In the genomic region with DNA sequence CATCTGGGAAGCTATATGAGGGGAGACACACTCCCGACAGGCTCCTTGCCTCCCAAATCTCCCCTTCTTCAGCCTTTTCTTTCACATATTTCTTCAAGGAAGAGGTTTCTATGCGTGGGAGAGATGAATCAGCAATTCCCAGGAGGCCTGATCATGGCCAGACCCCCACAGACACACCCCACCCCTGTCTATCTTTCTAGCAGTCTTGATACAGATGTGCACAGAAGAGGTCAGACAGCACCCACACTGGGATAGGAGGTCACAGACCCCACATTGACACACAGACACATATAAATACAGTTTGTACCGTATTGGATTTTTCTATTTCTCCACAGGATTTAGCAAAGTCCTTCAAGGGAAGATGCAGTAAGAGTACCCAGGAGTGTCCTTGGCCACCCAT, we compare ENCODE assay signal across 19 mouse cellular contexts. TPM values are rescaled to one million over a fixed set of nuclear protein-coding genes. Genes with fewer than 3 reads are reported as not detected.
A peak's percentile ranks its signal among the peaks of the same experiment; 100 is the strongest.
DNase-seq lines count a peak whose midpoint lies in the region; ATAC-seq and TF ChIP-seq lines count a peak whose summit lies in the region.
"Had no signal": no experiment of that assay in that cellular context is flagged by ENCODE, and none has a peak within 500 bp of the region (broad histone marks: within the 10 kb centered on the region; RNA-seq: fewer than 3 reads in every experiment).

No protein-coding gene starts in this region.

- H3ac ChIP-seq in myocyte (ENCODE audit: control insufficient read depth, insufficient read length): no peak overlapping the region

- 41% methylated on average over 3 of the region's 3 CpGs for WGBS in liver, embryonic 12.5 days (ENCODE audit: insufficient replicate concordance)
- 45% methylated on average over 3 of the region's 3 CpGs for WGBS in liver, embryonic 13.5 days (ENCODE audit: insufficient replicate concordance)

- H3K27ac ChIP-seq in liver, embryonic 12.5 days: peak overlapping the region; percentile 64
- 0 out of 2 replicates have a peak overlapping the region, but pooled peaks have one; percentile 17 for H3K27ac ChIP-seq in ES-Bruce4 (ENCODE audit: insufficient read depth, low read length)
- peak overlapping the region; percentile 34; the same call in 1 of the 2 replicates for H3K27ac ChIP-seq in liver, embryonic 13.5 days
- H3K27ac ChIP-seq: embryonic facial prominence, embryonic 12.5 days; forebrain, embryonic 12.5 days; heart, embryonic 13.5 days; hindbrain, embryonic 12.5 days; hindbrain, postnatal 0 days had no signal

- H3K36me3 ChIP-seq in liver, embryonic 12.5 days: peaks cover 22% of the 10 kb centered on the region
- H3K36me3 ChIP-seq in ES-Bruce4 (ENCODE audit: control insufficient read depth, insufficient read depth, low read length, poor library complexity, severe bottlenecking) (peaks cover 28% of the 10 kb centered on the region), myocyte (ENCODE audit: control insufficient read depth, insufficient read depth) (no peaks in the 10 kb centered on the region)
- H3K36me3 ChIP-seq in liver, embryonic 13.5 days: peaks cover 22% of the 10 kb centered on the region

- no peaks in the 10 kb centered on the region for H3K27me3 ChIP-seq in liver, embryonic 12.5 days (replicated peaks)
- no peaks in the 10 kb centered on the region for H3K27me3 ChIP-seq in ES-Bruce4 (ENCODE audit: control insufficient read depth, insufficient read depth, low read length, poor library complexity, severe bottlenecking)
- H3K27me3 ChIP-seq in liver, embryonic 13.5 days: no peaks in the 10 kb centered on the region
- H3K27me3 ChIP-seq in myocyte (ENCODE audit: control insufficient read depth, insufficient read depth, insufficient read length): no peaks in the 10 kb centered on the region
- H3K27me3 ChIP-seq: CH12.LX; embryonic facial prominence, embryonic 12.5 days; forebrain, embryonic 12.5 days; heart, embryonic 13.5 days; hindbrain, embryonic 12.5 days had no signal

- TF ChIP-seq POLR2A in ES-Bruce4 (IDR thresholded peaks at IDR 0.05; ENCODE audit: insufficient read depth, low read length) (no peak), myocyte (IDR thresholded peaks at IDR 0.05; ENCODE audit: insufficient read length, low read depth) (no peak)

- peaks cover 11% of the 10 kb centered on the region for H3K79me2 ChIP-seq in myocyte (ENCODE audit: control insufficient read depth, insufficient read depth)

- peak; percentile 78 for ATAC-seq in liver, embryonic 12.5 days
- ATAC-seq in liver, embryonic 13.5 days (ENCODE audit: low read depth): no peak
- ATAC-seq: forebrain, embryonic 16.5 days; hindbrain, postnatal 0 days had no signal

- H3K4me3 ChIP-seq in liver, embryonic 12.5 days: no peak overlapping the region
- H3K4me3 ChIP-seq in ES-Bruce4 (ENCODE audit: low read depth, low read length) (no peak overlapping the region), myocyte (no peak overlapping the region)
- no peak overlapping the region for H3K4me3 ChIP-seq in liver, embryonic 13.5 days (replicated peaks)
- H3K4me3 ChIP-seq: embryonic facial prominence, embryonic 12.5 days; forebrain, embryonic 12.5 days; heart, embryonic 13.5 days; hindbrain, embryonic 12.5 days had no signal

- H3K4me1 ChIP-seq in liver, embryonic 12.5 days: peaks cover 28% of the 10 kb centered on the region
- H3K4me1 ChIP-seq in ES-Bruce4 (ENCODE audit: control insufficient read depth, insufficient read depth, low read length): peaks cover 9% of the 10 kb centered on the region
- H3K4me1 ChIP-seq in liver, embryonic 13.5 days (replicated peaks): peaks cover 34% of the 10 kb centered on the region
- H3K4me1 ChIP-seq: forebrain, embryonic 12.5 days; hindbrain, embryonic 12.5 days had no signal

- peak overlapping the region; percentile 34 for H3K4me2 ChIP-seq in liver, embryonic 12.5 days
- H3K4me2 ChIP-seq in liver, embryonic 13.5 days: no peak overlapping the region
- peak overlapping the region; percentile 15 for H3K4me2 ChIP-seq in myocyte (ENCODE audit: low read depth)
- H3K4me2 ChIP-seq: embryonic facial prominence, embryonic 12.5 days; forebrain, embryonic 12.5 days; heart, embryonic 13.5 days; hindbrain, embryonic 12.5 days had no signal

- no peaks in the 10 kb centered on the region for H3K9me3 ChIP-seq in liver, embryonic 12.5 days (replicated peaks)
- H3K9me3 ChIP-seq in ES-Bruce4 (replicated peaks; ENCODE audit: control insufficient read depth, insufficient read depth, low read length, poor library complexity, severe bottlenecking): no peaks in the 10 kb centered on the region
- H3K9me3 ChIP-seq in liver, embryonic 13.5 days (replicated peaks): no peaks in the 10 kb centered on the region
- H3K9me3 ChIP-seq: embryonic facial prominence, embryonic 12.5 days; forebrain, embryonic 12.5 days; heart, embryonic 13.5 days; hindbrain, embryonic 12.5 days had no signal

- TF ChIP-seq CTCF in ES-Bruce4 (IDR thresholded peaks at IDR 0.05; ENCODE audit: low read depth, low read length): no peak

- H3K9ac ChIP-seq in liver, embryonic 12.5 days: peak overlapping the region; percentile 47
- no peak overlapping the region for H3K9ac ChIP-seq in ES-Bruce4 (ENCODE audit: low read depth, poor library complexity, severe bottlenecking)
- no peak overlapping the region for H3K9ac ChIP-seq in liver, embryonic 13.5 days
- H3K9ac ChIP-seq: embryonic facial prominence, embryonic 12.5 days; forebrain, embryonic 12.5 days; heart, embryonic 13.5 days; hindbrain, embryonic 12.5 days had no signal

- no peak for TF ChIP-seq EP300 in ES-Bruce4 (IDR thresholded peaks at IDR 0.05; ENCODE audit: insufficient read depth, low read depth, low read length)

- no peak for DNase-seq in liver
- no peak for DNase-seq in liver, embryonic 13.5 days
- no peak for DNase-seq in right cerebral cortex, postnatal 14 days
- DNase-seq in retina, embryonic 14.5 days (ENCODE audit: low spot score): no peak
- DNase-seq: cerebellum, adult 11 months; cerebellum, adult 8-10 months; cerebellum, postnatal 25 days; gastrocnemius, postnatal 14 days; heart, postnatal 4 days had no signal

TF ChIP-seq in myocyte, 11 proteins besides CTCF, POLR2A, EP300 and RAD21:
- TF ChIP-seq USF1 (IDR thresholded peaks at IDR 0.05; ENCODE audit: low read depth) (no peak), TCF3 (IDR thresholded peaks at IDR 0.05; ENCODE audit: insufficient read length, low read depth) (no peak), TCF12 (IDR thresholded peaks at IDR 0.05; ENCODE audit: insufficient read depth, poor library complexity, severe bottlenecking) (no peak), REST (IDR thresholded peaks at IDR 0.05; ENCODE audit: insufficient read depth, insufficient read length) (no peak), MYOG (IDR thresholded peaks at IDR 0.05; ENCODE audit: control insufficient read depth in 1 of 3, insufficient read depth in 1 of 3, insufficient read length in 2 of 3, low read depth in 2 of 3) (no peak), E2F4 (IDR thresholded peaks at IDR 0.05; ENCODE audit: insufficient read depth) (no peak), MAX (IDR thresholded peaks at IDR 0.05; ENCODE audit: low read depth) (no peak), SRF (IDR thresholded peaks at IDR 0.05; ENCODE audit: control insufficient read depth, insufficient read length, low read depth) (no peak), CEBPB (IDR thresholded peaks at IDR 0.05; ENCODE audit: insufficient read depth, poor library complexity, severe bottlenecking) (no peak), MYOD1 (IDR thresholded peaks at IDR 0.05; ENCODE audit: control insufficient read depth in 1 of 3, insufficient read length in 2 of 3, low read depth in 2 of 3) (no peak), POLR2AphosphoS2 (IDR thresholded peaks at IDR 0.05; ENCODE audit: insufficient read length, low read depth) (no peak)

RNA-seq across cellular contexts. Expression of gene Dnmt1, which starts 6.3 kb away (rescaled TPM):
- polyA plus RNA-seq in liver, embryonic 12.5 days (2016; fragmentation: Nextera tagmentation; extraction: Ambion mirVana): 97.3 and 101 TPM in 2 replicates
- 115 and 120 TPM in 2 replicates for polyA plus RNA-seq in ES-Bruce4 (2011; ENCODE audit: insufficient read depth, insufficient read length, low read depth, missing spikeins)
- polyA plus RNA-seq in liver, embryonic 13.5 days (2015; fragmentation: Nextera tagmentation; extraction: Ambion mirVana): 63.3 and 75.0 TPM in 2 replicates
- 22.1 TPM for polyA plus RNA-seq in myocyte (2012; fragmentation: generic; extraction: Trizol)

RNA-seq across cellular contexts. Expression of gene S1pr2, which starts 10.6 kb away (rescaled TPM):
- polyA plus RNA-seq in liver, embryonic 12.5 days (2016; fragmentation: Nextera tagmentation; extraction: Ambion mirVana): 6.6 and 6.7 TPM in 2 replicates
- polyA plus RNA-seq in ES-Bruce4 (2011; ENCODE audit: insufficient read depth, insufficient read length, low read depth, missing spikeins): 14.1 and 19.9 TPM in 2 replicates
- polyA plus RNA-seq in liver, embryonic 13.5 days (2015; fragmentation: Nextera tagmentation; extraction: Ambion mirVana): 4.7 and 4.8 TPM in 2 replicates
- 5.5 TPM for polyA plus RNA-seq in myocyte (2012; fragmentation: generic; extraction: Trizol)

RNA-seq across cellular contexts. Expression of gene Mrpl4, which starts 36.5 kb away (rescaled TPM):
- polyA plus RNA-seq in liver, embryonic 12.5 days (2016; fragmentation: Nextera tagmentation; extraction: Ambion mirVana): 89.3 and 91.4 TPM in 2 replicates
- polyA plus RNA-seq in ES-Bruce4 (2011; ENCODE audit: insufficient read depth, insufficient read length, low read depth, missing spikeins) (45.1 and 50.9 TPM in 2 replicates), myocyte (2012; fragmentation: generic; extraction: Trizol) (110 TPM)
- 81.2 and 84.0 TPM in 2 replicates for polyA plus RNA-seq in liver, embryonic 13.5 days (2015; fragmentation: Nextera tagmentation; extraction: Ambion mirVana)

RNA-seq across cellular contexts. Expression of gene Icam1, which starts 49.8 kb away (rescaled TPM):
- polyA plus RNA-seq in liver, embryonic 12.5 days (2016; fragmentation: Nextera tagmentation; extraction: Ambion mirVana): 9.9 TPM in 2 replicates
- polyA plus RNA-seq in ES-Bruce4 (2011; ENCODE audit: insufficient read depth, insufficient read length, low read depth, missing spikeins) (24.9 and 25.7 TPM in 2 replicates), myocyte (2012; fragmentation: generic; extraction: Trizol) (0.06 TPM)
- polyA plus RNA-seq in liver, embryonic 13.5 days (2015; fragmentation: Nextera tagmentation; extraction: Ambion mirVana): 9.6 and 9.7 TPM in 2 replicates
